Mouse (Mus musculus) naive thymus-derived CD4-positive, alpha-beta T cell, adult 2 months (primary cell): Measurements from ENCODE around the gene Arhgef11.

Source experiments
- DNase-seq: peaks from one replicate; pipeline ENCODE4 v3.0.0-alpha.2; 2011; ENCODE audit warnings: low read depth

Gene Arhgef11

GRCm38 (mm10) chr3:87761408-87762375, 144.3 kb downstream of the Arhgef11 start:
- DNase-seq, result no peak

GRCm38 (mm10) chr3:87763202-87763601, 145.8 kb downstream of the Arhgef11 start:
- DNase-seq, result no peak

GRCm38 (mm10) chr3:87763683-87764289, 146.4 kb downstream of the Arhgef11 start:
- DNase-seq, result peak; percentile 41

- DNase-seq, result no peak
Observed at GRCm38 (mm10) chr3:87764506-87764905, 147.1 kb downstream of the Arhgef11 start.

GRCm38 (mm10) chr3:87765091-87765490, 147.7 kb downstream of the Arhgef11 start:
- peak; percentile 78 for DNase-seq

GRCm38 (mm10) chr3:87765631-87766283, 148.4 kb downstream of the Arhgef11 start:
- DNase-seq, result no peak

GRCm38 (mm10) chr3:87766284-87766667, 148.9 kb downstream of the Arhgef11 start:
- peak; percentile 17 for DNase-seq

GRCm38 (mm10) chr3:87767764-87768163, 150.4 kb downstream of the Arhgef11 start:
- DNase-seq, result peak; percentile 13

- DNase-seq, result no peak
Observed at GRCm38 (mm10) chr3:87768431-87768830, 151.1 kb downstream of the Arhgef11 start.

GRCm38 (mm10) chr3:87768844-87769243, 151.5 kb downstream of the Arhgef11 start:
- peak; percentile 88 for DNase-seq

- no peak for DNase-seq
Observed at GRCm38 (mm10) chr3:87769506-87769905, 152.1 kb downstream of the Arhgef11 start.

- peak; percentile 89 for DNase-seq
Observed at GRCm38 (mm10) chr3:87770280-87770679, 152.9 kb downstream of the Arhgef11 start.

GRCm38 (mm10) chr3:87771088-87771487, 153.7 kb downstream of the Arhgef11 start:
- no peak for DNase-seq

- DNase-seq, result no peak
Observed at GRCm38 (mm10) chr3:87778283-87778682, 160.9 kb downstream of the Arhgef11 start.

- DNase-seq, result no peak
Observed at GRCm38 (mm10) chr3:87779086-87779485, 161.7 kb downstream of the Arhgef11 start.

- DNase-seq, result no peak
Observed at GRCm38 (mm10) chr3:87783282-87784023, 166.1 kb downstream of the Arhgef11 start.

- DNase-seq, result no peak
Observed at GRCm38 (mm10) chr3:87785156-87785555, 167.8 kb downstream of the Arhgef11 start.

- no peak for DNase-seq
Observed at GRCm38 (mm10) chr3:87785626-87786214, 168.4 kb downstream of the Arhgef11 start.
